Mouse (Mus musculus): ENCODE results near the gene Myo10.

DNA sequence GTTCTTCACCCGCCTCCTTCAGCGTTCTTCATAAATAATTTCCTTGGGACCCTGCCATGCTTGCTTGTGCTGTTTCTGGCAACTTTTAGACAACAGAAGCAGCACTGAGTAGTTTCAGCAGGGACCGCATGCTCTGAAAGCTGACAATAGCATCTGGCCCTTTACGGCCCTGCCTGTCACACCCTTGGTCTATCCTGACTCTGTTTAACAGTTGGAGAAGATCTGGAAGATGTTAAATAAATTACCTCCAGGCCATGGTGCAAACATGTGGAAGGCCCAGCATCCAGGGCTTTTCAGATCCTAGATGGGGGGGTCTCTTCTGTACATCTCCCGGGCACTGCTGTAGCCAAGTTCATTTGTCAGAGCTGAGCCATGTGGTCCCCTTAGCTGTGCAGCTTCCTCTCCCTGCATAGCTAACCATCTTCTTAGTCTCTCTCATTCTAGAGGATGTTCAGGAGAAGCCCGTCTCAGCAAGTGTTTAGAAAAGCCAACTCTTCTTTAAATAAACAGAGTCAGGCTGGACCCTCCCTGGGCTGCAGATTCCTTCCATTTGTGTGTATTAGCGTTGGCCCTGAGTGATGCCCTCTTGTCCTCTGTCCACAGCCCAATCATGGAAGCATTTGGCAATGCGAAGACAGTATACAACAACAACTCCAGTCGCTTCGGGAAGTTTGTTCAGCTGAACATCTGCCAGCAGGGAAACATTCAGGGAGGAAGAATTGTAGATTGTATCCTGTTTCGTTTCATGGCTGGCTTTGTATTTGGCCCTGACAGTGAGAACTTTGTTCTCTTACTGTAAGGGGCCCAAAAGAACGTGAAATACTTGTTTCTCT lies 101.2 kb downstream of the Myo10 start:
- TF ChIP-seq CTCF (IDR thresholded peaks at IDR 0.05; ENCODE audit: extremely low read depth, insufficient read depth, low read length), result no peak
- no peak for TF ChIP-seq POLR2A (IDR thresholded peaks at IDR 0.05; ENCODE audit: extremely low read depth, insufficient read depth, low read length)

Data from cortical plate, adult 2 months (tissue).